26 mouse cellular contexts compared by ENCODE assay signal in the genomic region with DNA sequence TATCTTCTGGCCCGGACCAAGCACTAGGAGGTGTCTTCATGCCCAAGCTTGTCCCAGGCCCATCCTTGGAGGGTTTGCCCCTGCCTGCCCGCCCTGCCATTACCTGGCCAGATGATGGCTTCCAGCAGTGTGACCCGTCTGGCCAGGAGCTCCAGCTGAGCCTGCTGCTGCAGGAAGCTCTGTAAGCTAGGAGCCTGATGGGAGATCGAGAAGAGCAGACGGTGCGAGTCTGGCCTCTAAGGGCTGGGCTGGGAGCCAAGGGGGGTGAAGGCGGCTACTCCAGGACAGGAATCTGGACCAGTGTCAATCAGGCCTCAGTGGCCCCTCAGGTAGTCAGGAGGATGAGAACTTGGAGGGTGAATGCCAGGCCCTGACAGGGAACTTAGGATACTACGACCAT. TPM values are rescaled to one million over a fixed set of nuclear protein-coding genes. Genes with fewer than 3 reads are reported as not detected.
DNase-seq lines count a peak whose midpoint lies in the region; ATAC-seq and TF ChIP-seq lines count a peak whose summit lies in the region.
"Had no signal": no experiment of that assay in that cellular context is flagged by ENCODE, and none has a peak within 500 bp of the region (broad histone marks: within the 10 kb centered on the region; RNA-seq: fewer than 3 reads in every experiment).

No protein-coding gene starts in this region.

- no peaks in the 10 kb centered on the region for H3K36me3 ChIP-seq in testis, adult 2 months (ENCODE audit: control insufficient read depth, insufficient read depth, low read length)
- no peaks in the 10 kb centered on the region for H3K36me3 ChIP-seq in hindbrain, embryonic 11.5 days (ENCODE audit: control insufficient read depth, insufficient read depth, low read length)
- H3K36me3 ChIP-seq: forebrain, embryonic 15.5 days had no signal

- TF ChIP-seq POLR2A in testis, adult 2 months (IDR thresholded peaks at IDR 0.05; ENCODE audit: control insufficient read depth, low read depth, low read length): no peak

- H3K9me3 ChIP-seq in hindbrain, embryonic 11.5 days (ENCODE audit: control insufficient read depth, low read length): no peaks in the 10 kb centered on the region
- H3K9me3 ChIP-seq: forebrain, embryonic 10.5 days; forebrain, embryonic 15.5 days; hindbrain, embryonic 10.5 days had no signal

- peak; percentile 86 for DNase-seq in heart, adult 11 months
- no peak for DNase-seq in heart, adult 9 months (ENCODE audit: low spot score in 2 of 2)
- DNase-seq in testis, postnatal 14 days (ENCODE audit: low spot score): no peak
- DNase-seq in urinary bladder, postnatal 36 days (ENCODE audit: low spot score in 2 of 2): peak; percentile 23 to 32
- DNase-seq in urinary bladder, postnatal 25 days (ENCODE audit: low spot score): no peak
- no peak for DNase-seq in hindbrain, embryonic 11.5 days (ENCODE audit: low spot score)
- DNase-seq: adrenal gland, postnatal 10 days; adrenal gland, postnatal 36 days; cerebellum, adult 18-20 months; cerebellum, adult 9-10 months; cerebellum, postnatal 14 days; gastrocnemius, postnatal 10 days; heart, adult 2 months; heart, postnatal 10 days; heart, postnatal 36 days had no signal

- H3K4me3 ChIP-seq in testis, adult 2 months (ENCODE audit: control insufficient read depth, low read depth, low read length): peak overlapping the region; percentile 43
- no peak overlapping the region for H3K4me3 ChIP-seq in hindbrain, embryonic 11.5 days (ENCODE audit: low read depth, low read length)
- H3K4me3 ChIP-seq: forebrain, embryonic 10.5 days; forebrain, embryonic 15.5 days; heart, adult 2 months; hindbrain, embryonic 10.5 days had no signal

- 83% methylated on average over 8 of the region's 8 CpGs for WGBS in hindbrain, embryonic 11.5 days

- no peak for ATAC-seq in hindbrain, embryonic 11.5 days (ENCODE audit: low FRiP score)
- ATAC-seq: activated CD4-positive, CD25-positive, alpha-beta regulatory T cell, adult 4 months; CD4-positive, CD25-positive, alpha-beta regulatory T cell, adult 4 months; forebrain, embryonic 15.5 days; hindbrain, postnatal 0 days; inflammation-experienced regulatory T-cells, adult 6 months; intestine, embryonic 16.5 days had no signal

- peak overlapping the region; percentile 51 for H3K27ac ChIP-seq in testis, adult 2 months (ENCODE audit: control insufficient read depth, insufficient read depth, low read depth, low read length)
- H3K27ac ChIP-seq in hindbrain, embryonic 11.5 days (ENCODE audit: low read depth, low read length): no peak overlapping the region
- H3K27ac ChIP-seq: forebrain, embryonic 10.5 days; forebrain, embryonic 15.5 days; heart, adult 2 months; hindbrain, embryonic 10.5 days; hindbrain, embryonic 14.5 days; hindbrain, postnatal 0 days had no signal

- no peak for TF ChIP-seq CTCF in testis, adult 2 months (IDR thresholded peaks at IDR 0.05; ENCODE audit: control insufficient read depth, insufficient read depth, insufficient replicate concordance, low read depth, low read length)

- no peaks in the 10 kb centered on the region for H3K27me3 ChIP-seq in testis, adult 2 months (ENCODE audit: control insufficient read depth, insufficient read depth, low read length)
- no peaks in the 10 kb centered on the region for H3K27me3 ChIP-seq in hindbrain, embryonic 11.5 days (ENCODE audit: control insufficient read depth, insufficient read depth, low read length)
- H3K27me3 ChIP-seq: forebrain, embryonic 15.5 days had no signal

- H3K4me2 ChIP-seq in hindbrain, embryonic 11.5 days (replicated peaks; ENCODE audit: low read depth, low read length): no peak overlapping the region
- H3K4me2 ChIP-seq: forebrain, embryonic 15.5 days; heart, embryonic 11.5 days; hindbrain, embryonic 14.5 days had no signal

- peaks cover 8% of the 10 kb centered on the region for H3K4me1 ChIP-seq in testis, adult 2 months (ENCODE audit: control insufficient read depth, insufficient read depth, low read length)
- no peaks in the 10 kb centered on the region for H3K4me1 ChIP-seq in hindbrain, embryonic 11.5 days (replicated peaks; ENCODE audit: control insufficient read depth, insufficient read depth, low read length)

- H3K9ac ChIP-seq in hindbrain, embryonic 11.5 days (ENCODE audit: low read depth, low read length): no peak overlapping the region
- H3K9ac ChIP-seq: forebrain, embryonic 15.5 days; hindbrain, embryonic 14.5 days had no signal

RNA-seq across cellular contexts. Expression of gene Ewsr1, which starts 10.4 kb away (rescaled TPM):
- 433 and 510 TPM in 2 replicates for polyA plus RNA-seq in testis, adult 2 months (2012; rRNA removed)
- 430 and 463 TPM in 2 replicates for polyA plus RNA-seq in hindbrain, embryonic 11.5 days (2014; fragmentation: Nextera tagmentation; extraction: Ambion mirVana)

RNA-seq across cellular contexts. Expression of gene Rhbdd3, which starts 10.7 kb away (rescaled TPM):
- 232 and 237 TPM in 2 replicates for polyA plus RNA-seq in testis, adult 2 months (2012; rRNA removed)
- 17.3 and 18.2 TPM in 2 replicates for polyA plus RNA-seq in hindbrain, embryonic 11.5 days (2014; fragmentation: Nextera tagmentation; extraction: Ambion mirVana)

RNA-seq across cellular contexts. Expression of gene Emid1, which starts 42.6 kb away (rescaled TPM):
- 4.0 and 5.2 TPM in 2 replicates for polyA plus RNA-seq in testis, adult 2 months (2012; rRNA removed)
- polyA plus RNA-seq in hindbrain, embryonic 11.5 days (2014; fragmentation: Nextera tagmentation; extraction: Ambion mirVana): 19.2 and 22.7 TPM in 2 replicates
- polyA plus RNA-seq: activated CD4-positive, CD25-positive, alpha-beta regulatory T cell, adult 4 months had no signal

RNA-seq across cellular contexts. Expression of gene Gas2l1, which starts 44.3 kb away (rescaled TPM):
- 116 and 124 TPM in 2 replicates for polyA plus RNA-seq in testis, adult 2 months (2012; rRNA removed)
- 23.0 and 24.8 TPM in 2 replicates for polyA plus RNA-seq in hindbrain, embryonic 11.5 days (2014; fragmentation: Nextera tagmentation; extraction: Ambion mirVana)

RNA-seq across cellular contexts. Expression of gene Rasl10a, which starts 51.5 kb away (rescaled TPM):
- polyA plus RNA-seq in testis, adult 2 months (2012; rRNA removed): 2.5 and 3.9 TPM in 2 replicates
- polyA plus RNA-seq in hindbrain, embryonic 11.5 days (2014; fragmentation: Nextera tagmentation; extraction: Ambion mirVana): 0.40 and 0.46 TPM in 2 replicates
- polyA plus RNA-seq: activated CD4-positive, CD25-positive, alpha-beta regulatory T cell, adult 4 months; CD4-positive, CD25-positive, alpha-beta regulatory T cell, adult 4 months; inflammation-experienced regulatory T-cells, adult 6 months had no signal

Comparison
In these comparisons a context has a peak if more than half of its experiments do, and no peak if none do; other contexts are left out.
1. DNase-seq: peak in heart, adult 11 months (single experiment) and urinary bladder, postnatal 36 days (2 of 2); none in heart, adult 9 months (0 of 2), testis, postnatal 14 days (single experiment), urinary bladder, postnatal 25 days (single experiment) and hindbrain, embryonic 11.5 days (single experiment).
2. RNA of gene Rhbdd3, which starts 10.7 kb away (polyA plus RNA-seq): 232 to 237 TPM in testis, adult 2 months; 17.3 to 18.2 TPM in hindbrain, embryonic 11.5 days; every median in the first group is over 10 times any median in the second.